Mouse (Mus musculus): ENCODE measurements around the gene Arl3. TPM values are rescaled to one million over a fixed set of nuclear protein-coding genes. Genes with fewer than 3 reads are reported as not detected.

The Arl3 gene
- total and polyA plus RNA-seq, 2 experiments from 2014 or later: 37.2 to 80.6 TPM

GRCm38 (mm10) chr19:46542750-46543149, 30.2 kb downstream of the Arl3 start:
- Histone ChIP-seq H3K27ac (ENCODE audit: low read depth) (no peak overlapping the region), H3K9ac (replicated peaks; ENCODE audit: low read depth, low read length) (no peak overlapping the region), H3K4me1 (ENCODE audit: control insufficient read depth, insufficient read depth) (no peaks in the 10 kb centered on the region), H3K9me3 (replicated peaks; ENCODE audit: control insufficient read depth, low read length) (no peaks in the 10 kb centered on the region), H3K4me3 (ENCODE audit: low read depth, low read length) (no peak overlapping the region), H3K4me2 (ENCODE audit: low read depth, low read length) (no peak overlapping the region), H3K36me3 (replicated peaks; ENCODE audit: control insufficient read depth, insufficient read depth, low read length) (peaks cover 23% of the 10 kb centered on the region), H3K27me3 (ENCODE audit: control insufficient read depth, insufficient read depth, low read length) (no peaks in the 10 kb centered on the region)
- TF ChIP-seq CTCF (IDR thresholded peaks at IDR 0.05; ENCODE audit: low read depth): no peak
- no peak for TF ChIP-seq EP300 (IDR thresholded peaks at IDR 0.05; ENCODE audit: low read depth)
- ATAC-seq (ENCODE audit: insufficient read depth, low read depth) (no peak), DNase-seq (ENCODE audit: low spot score) (no peak)
- 86% methylated on average over 8 of the region's 8 CpGs for WGBS

GRCm38 (mm10) chr19:46538213-46538612, 34.8 kb downstream of the Arl3 start:
- H3K27ac ChIP-seq (ENCODE audit: low read depth): no peak overlapping the region
- DNase-seq (ENCODE audit: low spot score) (no peak), ATAC-seq (ENCODE audit: insufficient read depth, low read depth) (no peak)
- H3K4me2 ChIP-seq (ENCODE audit: low read depth, low read length): no peak overlapping the region
- TF ChIP-seq EP300 (IDR thresholded peaks at IDR 0.05; ENCODE audit: low read depth) (no peak), CTCF (IDR thresholded peaks at IDR 0.05; ENCODE audit: low read depth) (peak; percentile 50)
- 84% methylated on average over 6 of the region's 6 CpGs for WGBS
- no peaks in the 10 kb centered on the region for H3K27me3 ChIP-seq (ENCODE audit: control insufficient read depth, insufficient read depth, low read length)
- peaks cover 23% of the 10 kb centered on the region for H3K36me3 ChIP-seq (replicated peaks; ENCODE audit: control insufficient read depth, insufficient read depth, low read length)
- H3K9ac ChIP-seq (replicated peaks; ENCODE audit: low read depth, low read length): no peak overlapping the region
- H3K9me3 ChIP-seq (replicated peaks; ENCODE audit: control insufficient read depth, low read length): no peaks in the 10 kb centered on the region
- no peak overlapping the region for H3K4me3 ChIP-seq (ENCODE audit: low read depth, low read length)
- 0 out of 2 replicates have a peak, but pooled peaks cover under 1% of the 10 kb centered on the region for H3K4me1 ChIP-seq (ENCODE audit: control insufficient read depth, insufficient read depth)

- WGBS: 90% methylated on average over 9 of the region's 9 CpGs
- no peak for TF ChIP-seq CTCF (IDR thresholded peaks at IDR 0.05; ENCODE audit: low read depth)
- no peak for TF ChIP-seq EP300 (IDR thresholded peaks at IDR 0.05; ENCODE audit: low read depth)
- Histone ChIP-seq H3K27me3 (ENCODE audit: control insufficient read depth, insufficient read depth, low read length) (no peaks in the 10 kb centered on the region), H3K9me3 (replicated peaks; ENCODE audit: control insufficient read depth, low read length) (no peaks in the 10 kb centered on the region), H3K4me2 (ENCODE audit: low read depth, low read length) (no peak overlapping the region), H3K4me3 (ENCODE audit: low read depth, low read length) (no peak overlapping the region), H3K27ac (ENCODE audit: low read depth) (no peak overlapping the region), H3K36me3 (replicated peaks; ENCODE audit: control insufficient read depth, insufficient read depth, low read length) (peaks cover 20% of the 10 kb centered on the region), H3K4me1 (ENCODE audit: control insufficient read depth, insufficient read depth) (0 out of 2 replicates have a peak, but pooled peaks cover 6% of the 10 kb centered on the region), H3K9ac (replicated peaks; ENCODE audit: low read depth, low read length) (no peak overlapping the region)
- DNase-seq (ENCODE audit: low spot score) (no peak), ATAC-seq (ENCODE audit: insufficient read depth, low read depth) (no peak)
Observed at GRCm38 (mm10) chr19:46537357-46537756, 35.6 kb downstream of the Arl3 start.

- Histone ChIP-seq H3K4me1 (ENCODE audit: control insufficient read depth, insufficient read depth) (peaks cover 26% of the 10 kb centered on the region), H3K27ac (ENCODE audit: low read depth) (no peak overlapping the region), H3K4me2 (ENCODE audit: low read depth, low read length) (no peak overlapping the region), H3K4me3 (ENCODE audit: low read depth, low read length) (no peak overlapping the region), H3K9ac (replicated peaks; ENCODE audit: low read depth, low read length) (no peak overlapping the region), H3K9me3 (replicated peaks; ENCODE audit: control insufficient read depth, low read length) (no peaks in the 10 kb centered on the region), H3K36me3 (replicated peaks; ENCODE audit: control insufficient read depth, insufficient read depth, low read length) (no peaks in the 10 kb centered on the region), H3K27me3 (ENCODE audit: control insufficient read depth, insufficient read depth, low read length) (no peaks in the 10 kb centered on the region)
- ATAC-seq (ENCODE audit: insufficient read depth, low read depth) (no peak), DNase-seq (ENCODE audit: low spot score) (no peak)
- TF ChIP-seq EP300 (IDR thresholded peaks at IDR 0.05; ENCODE audit: low read depth) (no peak), CTCF (IDR thresholded peaks at IDR 0.05; ENCODE audit: low read depth) (no peak)
- 61% methylated on average over 6 of the region's 6 CpGs for WGBS
Observed at GRCm38 (mm10) chr19:46534542-46535098, 38.4 kb downstream of the Arl3 start.

GRCm38 (mm10) chr19:46533525-46533924, 39.5 kb downstream of the Arl3 start:
- Histone ChIP-seq H3K27me3 (ENCODE audit: control insufficient read depth, insufficient read depth, low read length) (no peaks in the 10 kb centered on the region), H3K9me3 (replicated peaks; ENCODE audit: control insufficient read depth, low read length) (no peaks in the 10 kb centered on the region), H3K4me3 (ENCODE audit: low read depth, low read length) (no peak overlapping the region), H3K36me3 (replicated peaks; ENCODE audit: control insufficient read depth, insufficient read depth, low read length) (no peaks in the 10 kb centered on the region), H3K4me1 (ENCODE audit: control insufficient read depth, insufficient read depth) (peaks cover 36% of the 10 kb centered on the region), H3K4me2 (ENCODE audit: low read depth, low read length) (no peak overlapping the region), H3K27ac (ENCODE audit: low read depth) (no peak overlapping the region), H3K9ac (replicated peaks; ENCODE audit: low read depth, low read length) (no peak overlapping the region)
- no peak for DNase-seq (ENCODE audit: low spot score)
- no peak for ATAC-seq (ENCODE audit: insufficient read depth, low read depth)
- no peak for TF ChIP-seq EP300 (IDR thresholded peaks at IDR 0.05; ENCODE audit: low read depth)
- TF ChIP-seq CTCF (IDR thresholded peaks at IDR 0.05; ENCODE audit: low read depth): no peak
- WGBS: 92% methylated on average over 5 of the region's 5 CpGs

GRCm38 (mm10) chr19:46533066-46533465, 39.9 kb downstream of the Arl3 start:
- Histone ChIP-seq H3K9me3 (replicated peaks; ENCODE audit: control insufficient read depth, low read length) (no peaks in the 10 kb centered on the region), H3K27me3 (ENCODE audit: control insufficient read depth, insufficient read depth, low read length) (no peaks in the 10 kb centered on the region), H3K4me1 (ENCODE audit: control insufficient read depth, insufficient read depth) (peaks cover 37% of the 10 kb centered on the region), H3K4me3 (ENCODE audit: low read depth, low read length) (no peak overlapping the region), H3K9ac (replicated peaks; ENCODE audit: low read depth, low read length) (no peak overlapping the region), H3K27ac (ENCODE audit: low read depth) (peak overlapping the region; percentile 94), H3K36me3 (replicated peaks; ENCODE audit: control insufficient read depth, insufficient read depth, low read length) (no peaks in the 10 kb centered on the region), H3K4me2 (ENCODE audit: low read depth, low read length) (no peak overlapping the region)
- TF ChIP-seq CTCF (IDR thresholded peaks at IDR 0.05; ENCODE audit: low read depth) (no peak), EP300 (IDR thresholded peaks at IDR 0.05; ENCODE audit: low read depth) (no peak)
- ATAC-seq (ENCODE audit: insufficient read depth, low read depth) (no peak), DNase-seq (ENCODE audit: low spot score) (no peak)
- 47% methylated on average over 4 of the region's 4 CpGs for WGBS

All from heart, postnatal 0 days (tissue).